Mouse (Mus musculus) lung, embryonic 16.5 days (tissue): ENCODE data around the gene Anp32b. TPM values are rescaled to one million over a fixed set of nuclear protein-coding genes. Genes with fewer than 3 reads are reported as not detected.

Experiments used
- ATAC-seq: fragments of 200-750 bp; cut with Nextera tagmentation; 2 replicates; pipeline ENCODE4 v1.8.0; 2017; ENCODE audit warnings: low read depth, mild to moderate bottlenecking, moderate library complexity
- H3K27ac ChIP-seq: fragments of 300-500 bp; sonication (generic); 2 replicates; pipeline ENCODE4 v1.5.1; 2014; ENCODE audit warnings: mild to moderate bottlenecking, control low read depth, low read length
- H3K27me3 ChIP-seq: fragments of 300-500 bp; sonication (generic); 2 replicates; pipeline ENCODE4 v1.6.1; 2014; ENCODE audit warnings: low read depth, low read length, mixed read lengths; ENCODE audit not compliant: control insufficient read depth, insufficient read depth
- H3K36me3 ChIP-seq: fragments of 300-500 bp; sonication (generic); 2 replicates; pipeline ENCODE4 v1.6.1; 2014; ENCODE audit warnings: low read length; ENCODE audit not compliant: control insufficient read depth, insufficient read depth
- H3K4me1 ChIP-seq: fragments of 300-500 bp; sonication (generic); replicated peaks from 2 replicates; pipeline ENCODE4 v1.6.1; 2014; ENCODE audit warnings: low read length, mixed read lengths; ENCODE audit not compliant: control insufficient read depth, insufficient read depth
- H3K4me2 ChIP-seq: fragments of 300-500 bp; sonication (generic); 2 replicates; pipeline ENCODE4 v1.6.1; 2014; ENCODE audit warnings: low read depth, low read length, control low read depth
- H3K4me3 ChIP-seq: fragments of 300-500 bp; sonication (generic); 2 replicates; pipeline ENCODE4 v1.5.1; 2014; ENCODE audit warnings: mild to moderate bottlenecking, low read length, control low read depth
- H3K9ac ChIP-seq: fragments of 300-500 bp; sonication (generic); 2 replicates; pipeline ENCODE4 v1.6.1; 2014; ENCODE audit warnings: low read length, control low read depth
- H3K9me3 ChIP-seq: fragments of 300-500 bp; sonication (generic); 2 replicates; pipeline ENCODE4 v1.6.1; 2016; ENCODE audit warnings: low read length; ENCODE audit not compliant: control insufficient read depth
- WGBS: fragments of 180-500 bp; shearing (Covaris S2); extraction: QIAGEN DNeasy Blood & Tissue Kit; methylation state at CpG from one replicate; pipeline ENCODE4 v1.1.7; 2014; 5-methylcytosine and 5-hydroxymethylcytosine counted together
- polyA plus RNA-seq: library from polyadenylated mRNA; unstranded; fragments of >200 nt; fragmentation: Nextera tagmentation; extraction: Ambion mirVana; gene quantifications from 2 replicates; pipeline ENCODE4 v1.2.1, GENCODE M21; 2015

Anp32b gene
- polyA plus RNA-seq, 1 experiment from 2014 or later, result 244 TPM

- H3K4me1 ChIP-seq, result no peaks in the 10 kb centered on the region
- no peak for ATAC-seq
- WGBS, result 72% methylated on average over 2 of the region's 2 CpGs
- no peaks in the 10 kb centered on the region for H3K27me3 ChIP-seq
- H3K9me3 ChIP-seq, result no peaks in the 10 kb centered on the region
- no peak overlapping the region for H3K9ac ChIP-seq
- no peak overlapping the region for H3K4me3 ChIP-seq
- H3K27ac ChIP-seq, result no peak overlapping the region
- no peak overlapping the region for H3K4me2 ChIP-seq
- no peaks in the 10 kb centered on the region for H3K36me3 ChIP-seq
These were observed 69.8 kb downstream of the Anp32b start for GRCm38 (mm10) chr4:46520491-46520890.

- Histone ChIP-seq H3K9ac (no peak overlapping the region), H3K4me3 (no peak overlapping the region), H3K27ac (peak overlapping the region; percentile 61), H3K4me1 (no peaks in the 10 kb centered on the region), H3K9me3 (no peaks in the 10 kb centered on the region), H3K4me2 (no peak overlapping the region), H3K27me3 (no peaks in the 10 kb centered on the region), H3K36me3 (no peaks in the 10 kb centered on the region)
- peak; percentile 70 for ATAC-seq
- 40% methylated on average over 10 of the region's 10 CpGs for WGBS
These were observed 70.8 kb downstream of the Anp32b start for GRCm38 (mm10) chr4:46521457-46521856.

Other genes starting within 250 kb of the Anp32b start
- gene Foxe1, start 107.3 kb upstream of the Anp32b start, polyA plus RNA-seq, result not detected in 2 replicates
- gene Trmo, start 61.5 kb upstream of the Anp32b start, polyA plus RNA-seq, result 10.8 and 12.2 TPM in 2 replicates
- 1.1 and 4.3 TPM in 2 replicates for gene Hemgn, start 37.4 kb upstream of the Anp32b start, polyA plus RNA-seq
- gene Nans, start 38.3 kb downstream of the Anp32b start, polyA plus RNA-seq, result 75.8 and 77.0 TPM in 2 replicates
- 3.4 and 4.2 TPM in 2 replicates for gene Trim14, start 85.2 kb downstream of the Anp32b start, polyA plus RNA-seq
- 5.2 TPM in 2 replicates for gene Coro2a, start 151.3 kb downstream of the Anp32b start, polyA plus RNA-seq
- 4.2 and 4.3 TPM in 2 replicates for gene Tbc1d2, start 199.3 kb downstream of the Anp32b start, polyA plus RNA-seq